Mouse (Mus musculus): Measurements from ENCODE around the gene Sel1l3. TPM values are rescaled to one million over a fixed set of nuclear protein-coding genes. Genes with fewer than 3 reads are reported as not detected.
A peak's percentile ranks its signal among the peaks of the same experiment; 100 is the strongest.

The Sel1l3 gene
- polyA plus RNA-seq, 1 experiment from 2014 or later: 7.7 TPM

- H3K9ac ChIP-seq (replicated peaks; ENCODE audit: low read length): no peak overlapping the region
- no peak overlapping the region for H3K27ac ChIP-seq (replicated peaks; ENCODE audit: low read depth, low read length)
- H3K27me3 ChIP-seq (ENCODE audit: control insufficient read depth, insufficient read depth, low read length): no peaks in the 10 kb centered on the region
- no peak overlapping the region for H3K4me3 ChIP-seq (replicated peaks; ENCODE audit: low read depth, low read length)
- H3K36me3 ChIP-seq (ENCODE audit: control insufficient read depth, insufficient read depth, low read length): no peaks in the 10 kb centered on the region
- 78% methylated on average over 12 of the region's 12 CpGs for WGBS
- H3K9me3 ChIP-seq (ENCODE audit: control insufficient read depth, low read length): no peaks in the 10 kb centered on the region
- no peak overlapping the region for H3K4me2 ChIP-seq (ENCODE audit: low read length)
- ATAC-seq (ENCODE audit: low FRiP score, low TSS enrichment) (no peak), DNase-seq (no peak)
- no peaks in the 10 kb centered on the region for H3K4me1 ChIP-seq (ENCODE audit: control insufficient read depth, insufficient read depth, low read length)
Measured at GRCm38 (mm10) chr5:53174461-53174860, 39.3 kb downstream of the Sel1l3 start.

- 91% methylated on average over 7 of the region's 7 CpGs for WGBS
- no peak overlapping the region for H3K9ac ChIP-seq (replicated peaks; ENCODE audit: low read length)
- no peaks in the 10 kb centered on the region for H3K9me3 ChIP-seq (ENCODE audit: control insufficient read depth, low read length)
- H3K4me3 ChIP-seq (replicated peaks; ENCODE audit: low read depth, low read length): no peak overlapping the region
- no peaks in the 10 kb centered on the region for H3K4me1 ChIP-seq (ENCODE audit: control insufficient read depth, insufficient read depth, low read length)
- ATAC-seq (ENCODE audit: low FRiP score, low TSS enrichment) (no peak), DNase-seq (no peak)
- no peak overlapping the region for H3K4me2 ChIP-seq (ENCODE audit: low read length)
- no peak overlapping the region for H3K27ac ChIP-seq (replicated peaks; ENCODE audit: low read depth, low read length)
- no peaks in the 10 kb centered on the region for H3K36me3 ChIP-seq (ENCODE audit: control insufficient read depth, insufficient read depth, low read length)
- H3K27me3 ChIP-seq (ENCODE audit: control insufficient read depth, insufficient read depth, low read length): no peaks in the 10 kb centered on the region
Measured at GRCm38 (mm10) chr5:53172908-53173307, 40.8 kb downstream of the Sel1l3 start.

GRCm38 (mm10) chr5:53172256-53172636, 41.5 kb downstream of the Sel1l3 start:
- 88% methylated on average over 10 of the region's 10 CpGs for WGBS
- no peaks in the 10 kb centered on the region for H3K9me3 ChIP-seq (ENCODE audit: control insufficient read depth, low read length)
- DNase-seq: no peak
- no peaks in the 10 kb centered on the region for H3K27me3 ChIP-seq (ENCODE audit: control insufficient read depth, insufficient read depth, low read length)
- no peak overlapping the region for H3K27ac ChIP-seq (replicated peaks; ENCODE audit: low read depth, low read length)
- no peak overlapping the region for H3K4me3 ChIP-seq (replicated peaks; ENCODE audit: low read depth, low read length)
- H3K9ac ChIP-seq (replicated peaks; ENCODE audit: low read length): no peak overlapping the region
- no peaks in the 10 kb centered on the region for H3K36me3 ChIP-seq (ENCODE audit: control insufficient read depth, insufficient read depth, low read length)
- no peak overlapping the region for H3K4me2 ChIP-seq (ENCODE audit: low read length)
- no peak for ATAC-seq (ENCODE audit: low FRiP score, low TSS enrichment)
- H3K4me1 ChIP-seq (ENCODE audit: control insufficient read depth, insufficient read depth, low read length): no peaks in the 10 kb centered on the region

- WGBS: 92% methylated on average over 6 of the region's 6 CpGs
- Histone ChIP-seq H3K4me2 (ENCODE audit: low read length) (no peak overlapping the region), H3K4me1 (ENCODE audit: control insufficient read depth, insufficient read depth, low read length) (no peaks in the 10 kb centered on the region), H3K27ac (replicated peaks; ENCODE audit: low read depth, low read length) (no peak overlapping the region), H3K9ac (replicated peaks; ENCODE audit: low read length) (no peak overlapping the region), H3K4me3 (replicated peaks; ENCODE audit: low read depth, low read length) (no peak overlapping the region), H3K27me3 (ENCODE audit: control insufficient read depth, insufficient read depth, low read length) (no peaks in the 10 kb centered on the region), H3K9me3 (ENCODE audit: control insufficient read depth, low read length) (no peaks in the 10 kb centered on the region), H3K36me3 (ENCODE audit: control insufficient read depth, insufficient read depth, low read length) (no peaks in the 10 kb centered on the region)
- DNase-seq (no peak), ATAC-seq (ENCODE audit: low FRiP score, low TSS enrichment) (no peak)
Measured at GRCm38 (mm10) chr5:53171611-53172255, 42.0 kb downstream of the Sel1l3 start.

GRCm38 (mm10) chr5:53167564-53167963, 46.2 kb downstream of the Sel1l3 start:
- Histone ChIP-seq H3K36me3 (ENCODE audit: control insufficient read depth, insufficient read depth, low read length) (no peaks in the 10 kb centered on the region), H3K27me3 (ENCODE audit: control insufficient read depth, insufficient read depth, low read length) (no peaks in the 10 kb centered on the region), H3K27ac (replicated peaks; ENCODE audit: low read depth, low read length) (no peak overlapping the region), H3K9me3 (ENCODE audit: control insufficient read depth, low read length) (no peaks in the 10 kb centered on the region), H3K4me2 (ENCODE audit: low read length) (no peak overlapping the region), H3K9ac (replicated peaks; ENCODE audit: low read length) (no peak overlapping the region), H3K4me3 (replicated peaks; ENCODE audit: low read depth, low read length) (no peak overlapping the region), H3K4me1 (ENCODE audit: control insufficient read depth, insufficient read depth, low read length) (no peaks in the 10 kb centered on the region)
- ATAC-seq (ENCODE audit: low FRiP score, low TSS enrichment) (no peak), DNase-seq (no peak)
- WGBS: 92% methylated on average over 4 of the region's 4 CpGs

GRCm38 (mm10) chr5:53165672-53166071, 48.1 kb downstream of the Sel1l3 start:
- Histone ChIP-seq H3K4me3 (replicated peaks; ENCODE audit: low read depth, low read length) (no peak overlapping the region), H3K36me3 (ENCODE audit: control insufficient read depth, insufficient read depth, low read length) (no peaks in the 10 kb centered on the region), H3K27ac (replicated peaks; ENCODE audit: low read depth, low read length) (no peak overlapping the region), H3K27me3 (ENCODE audit: control insufficient read depth, insufficient read depth, low read length) (no peaks in the 10 kb centered on the region), H3K9ac (replicated peaks; ENCODE audit: low read length) (no peak overlapping the region), H3K4me1 (ENCODE audit: control insufficient read depth, insufficient read depth, low read length) (no peaks in the 10 kb centered on the region), H3K9me3 (ENCODE audit: control insufficient read depth, low read length) (no peaks in the 10 kb centered on the region), H3K4me2 (ENCODE audit: low read length) (no peak overlapping the region)
- DNase-seq (no peak), ATAC-seq (ENCODE audit: low FRiP score, low TSS enrichment) (no peak)
- 88% methylated on average over 5 of the region's 5 CpGs for WGBS

GRCm38 (mm10) chr5:53162436-53162835, 51.3 kb downstream of the Sel1l3 start:
- H3K36me3 ChIP-seq (ENCODE audit: control insufficient read depth, insufficient read depth, low read length): no peaks in the 10 kb centered on the region
- no peak for DNase-seq
- peak; percentile 53; the same call in 1 of the 2 replicates for ATAC-seq (ENCODE audit: low FRiP score, low TSS enrichment)

GRCm38 (mm10) chr5:53161506-53162186, 52.1 kb downstream of the Sel1l3 start:
- H3K9me3 ChIP-seq (ENCODE audit: control insufficient read depth, low read length): no peaks in the 10 kb centered on the region
- no peaks in the 10 kb centered on the region for H3K4me1 ChIP-seq (ENCODE audit: control insufficient read depth, insufficient read depth, low read length)
- no peaks in the 10 kb centered on the region for H3K36me3 ChIP-seq (ENCODE audit: control insufficient read depth, insufficient read depth, low read length)
- no peaks in the 10 kb centered on the region for H3K27me3 ChIP-seq (ENCODE audit: control insufficient read depth, insufficient read depth, low read length)
- DNase-seq (no peak), ATAC-seq (ENCODE audit: low FRiP score, low TSS enrichment) (no peak)
- 86% methylated on average over 8 of the region's 8 CpGs for WGBS
- H3K9ac ChIP-seq (replicated peaks; ENCODE audit: low read length): no peak overlapping the region
- no peak overlapping the region for H3K27ac ChIP-seq (replicated peaks; ENCODE audit: low read depth, low read length)
- H3K4me2 ChIP-seq (ENCODE audit: low read length): no peak overlapping the region
- no peak overlapping the region for H3K4me3 ChIP-seq (replicated peaks; ENCODE audit: low read depth, low read length)

More at GRCm38 (mm10) chr5:53162436-53162835, 51.3 kb downstream of the Sel1l3 start:
- no peak overlapping the region for H3K9ac ChIP-seq (replicated peaks; ENCODE audit: low read length)
- no peak overlapping the region for H3K27ac ChIP-seq (replicated peaks; ENCODE audit: low read depth, low read length)
- H3K9me3 ChIP-seq (ENCODE audit: control insufficient read depth, low read length): no peaks in the 10 kb centered on the region
- no peaks in the 10 kb centered on the region for H3K27me3 ChIP-seq (ENCODE audit: control insufficient read depth, insufficient read depth, low read length)
- no peak overlapping the region for H3K4me2 ChIP-seq (ENCODE audit: low read length)
- H3K4me1 ChIP-seq (ENCODE audit: control insufficient read depth, insufficient read depth, low read length): no peaks in the 10 kb centered on the region
- no peak overlapping the region for H3K4me3 ChIP-seq (replicated peaks; ENCODE audit: low read depth, low read length)
- 87% methylated on average over 8 of the region's 8 CpGs for WGBS

- Histone ChIP-seq H3K9me3 (ENCODE audit: control insufficient read depth, low read length) (no peaks in the 10 kb centered on the region), H3K36me3 (ENCODE audit: control insufficient read depth, insufficient read depth, low read length) (no peaks in the 10 kb centered on the region), H3K27me3 (ENCODE audit: control insufficient read depth, insufficient read depth, low read length) (no peaks in the 10 kb centered on the region), H3K9ac (replicated peaks; ENCODE audit: low read length) (no peak overlapping the region), H3K27ac (replicated peaks; ENCODE audit: low read depth, low read length) (no peak overlapping the region), H3K4me3 (replicated peaks; ENCODE audit: low read depth, low read length) (no peak overlapping the region), H3K4me1 (ENCODE audit: control insufficient read depth, insufficient read depth, low read length) (no peaks in the 10 kb centered on the region), H3K4me2 (ENCODE audit: low read length) (no peak overlapping the region)
- 86% methylated on average over 6 of the region's 6 CpGs for WGBS
- DNase-seq (no peak), ATAC-seq (ENCODE audit: low FRiP score, low TSS enrichment) (no peak)
Measured at GRCm38 (mm10) chr5:53160207-53160606, 53.5 kb downstream of the Sel1l3 start.
